Mouse (Mus musculus) spleen, adult 12 weeks (tissue): Measurements from ENCODE around the gene Gabbr1.
A peak's percentile ranks its signal among the peaks of the same experiment; 100 is the strongest.
"Not testable (repeated sequence)": the region's sequence is repeated elsewhere in the genome, so short reads cannot be mapped to it uniquely, and the experiment has no call there.

Source experiments
- DNase-seq: peaks from one replicate; pipeline ENCODE4 v3.0.0; 2022; ENCODE audit warnings: low spot score

Gene Gabbr1

GRCm38 (mm10) chr17:37045611-37046311, at the start of gene Gabbr1:
Gabbr1 (plus strand) TSS chr17:37045966.
- DNase-seq = peak; percentile 35

DNA sequence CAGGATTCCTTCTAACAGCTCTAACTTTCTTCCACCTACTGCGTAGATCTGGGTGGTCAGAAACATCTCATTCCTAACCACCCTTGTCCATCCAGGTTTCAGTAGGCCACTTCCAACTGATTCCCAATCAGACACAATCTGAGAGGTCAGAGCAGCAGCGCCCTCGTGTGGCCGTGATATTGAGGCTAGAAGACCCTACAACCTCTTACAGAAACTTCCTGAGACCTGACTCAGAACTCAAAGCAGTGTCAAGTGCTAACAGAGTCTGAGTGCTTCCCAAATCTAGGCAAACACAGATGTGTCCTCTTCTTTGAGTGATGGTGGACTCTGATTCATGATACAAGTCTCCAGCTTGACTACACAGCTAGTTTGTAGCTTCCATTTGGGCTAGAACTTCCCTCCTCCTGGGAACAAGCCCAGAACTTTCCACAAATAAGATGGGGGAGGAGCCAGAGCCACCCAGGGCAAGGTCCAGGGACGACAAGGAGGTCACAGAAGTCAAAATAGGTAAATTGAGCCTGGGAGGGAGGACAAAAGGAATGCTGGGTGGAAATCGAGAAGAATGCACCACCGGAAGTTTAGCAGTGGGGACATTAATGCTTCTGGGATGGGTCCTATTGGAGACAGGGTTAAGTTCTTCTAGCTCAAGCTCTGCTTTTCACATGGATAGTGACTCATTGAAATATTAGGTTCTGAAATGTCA, 48.6 kb upstream of the Gabbr1 start:
- no peak for DNase-seq

- DNase-seq = no peak
These were observed 47.3 kb upstream of the Gabbr1 start for GRCm38 (mm10) chr17:36998477-36998876.

GRCm38 (mm10) chr17:37000863-37001262, 44.9 kb upstream of the Gabbr1 start, which contains the start of gene Zfp57:
Zfp57 (plus strand) TSS chr17:37001163.
- DNase-seq = no peak

GRCm38 (mm10) chr17:37002364-37003330, 43.1 kb upstream of the Gabbr1 start:
- DNase-seq = no peak

GRCm38 (mm10) chr17:37003366-37003765, 42.4 kb upstream of the Gabbr1 start:
- DNase-seq = no peak

- DNase-seq = no peak
These were observed 37.6 kb upstream of the Gabbr1 start for GRCm38 (mm10) chr17:37008161-37008560.

DNA sequence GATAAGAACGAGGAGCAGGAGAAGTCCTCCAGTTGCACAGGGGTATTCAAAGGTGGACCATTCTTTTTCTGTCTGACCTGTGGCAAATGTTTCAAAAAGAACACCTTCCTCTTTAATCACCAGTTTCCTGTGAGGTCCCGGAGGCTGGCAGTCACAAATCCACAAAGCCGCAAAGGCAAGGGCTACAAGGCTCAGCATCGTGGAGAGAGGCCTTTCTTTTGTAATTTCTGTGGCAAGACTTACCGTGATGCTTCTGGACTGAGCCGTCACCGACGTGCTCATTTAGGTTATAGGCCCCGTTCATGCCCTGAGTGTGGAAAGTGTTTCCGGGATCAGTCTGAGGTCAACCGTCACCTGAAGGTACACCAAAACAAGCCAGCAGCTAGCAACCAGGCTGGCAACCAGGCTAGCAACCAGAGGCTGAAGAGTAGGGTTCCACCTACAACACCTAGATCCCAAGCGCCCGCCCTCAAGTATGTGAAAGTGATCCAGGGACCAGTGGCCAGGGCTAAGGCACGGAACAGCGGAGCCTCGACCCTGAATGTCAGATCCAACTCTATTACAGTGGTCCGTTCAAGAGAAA, 36.2 kb upstream of the Gabbr1 start:
- no peak for DNase-seq

GRCm38 (mm10) chr17:37011719-37012118, 34.0 kb upstream of the Gabbr1 start:
- DNase-seq = no peak

- no peak for DNase-seq
These were observed 33.6 kb upstream of the Gabbr1 start for GRCm38 (mm10) chr17:37012141-37012540.

DNA sequence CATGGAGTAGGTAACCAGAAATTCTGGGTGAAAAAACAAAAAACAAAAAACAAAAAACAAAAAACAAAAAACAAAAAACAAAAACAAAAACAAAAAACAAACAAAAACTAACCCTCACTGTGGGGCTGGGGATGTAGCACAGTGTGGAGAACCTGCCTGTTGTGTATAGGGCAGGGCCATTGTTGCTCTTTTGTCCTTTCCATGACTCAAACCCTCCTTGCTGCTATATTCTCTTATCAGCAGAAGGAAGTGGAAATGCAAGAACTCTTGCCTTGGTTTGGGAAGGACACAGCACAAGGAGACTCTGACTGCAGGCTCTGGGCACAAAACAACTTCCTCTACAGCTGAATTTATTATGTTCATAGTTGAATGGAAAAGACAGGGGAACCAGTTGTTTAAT, 29.4 kb upstream of the Gabbr1 start:
- no peak for DNase-seq

DNA sequence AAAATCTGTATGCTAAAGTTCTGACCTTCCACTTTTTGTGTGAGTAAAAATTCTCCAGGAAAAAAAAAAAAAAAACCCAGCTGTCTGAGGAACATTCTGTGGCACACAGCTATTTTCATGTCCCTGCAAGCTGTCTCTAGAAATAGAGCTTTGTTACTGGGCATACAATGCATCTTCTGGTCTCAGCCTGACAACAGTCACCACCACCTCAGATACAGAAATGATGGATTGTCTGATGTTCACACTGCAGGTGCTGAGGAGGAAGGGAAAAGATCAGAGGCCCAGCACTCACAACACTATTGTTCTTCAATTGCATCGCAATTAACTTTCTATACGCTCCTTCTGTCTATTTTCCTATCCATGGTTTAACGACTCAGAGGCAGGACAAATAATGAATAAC, 27.4 kb upstream of the Gabbr1 start:
- no peak for DNase-seq

- DNase-seq = not testable (repeated sequence)
These were observed 26.5 kb upstream of the Gabbr1 start for GRCm38 (mm10) chr17:37019242-37019641.

- no peak for DNase-seq
These were observed 22.9 kb upstream of the Gabbr1 start, which contains the start of gene Mog for GRCm38 (mm10) chr17:37022628-37023576. Mog (minus strand) TSS chr17:37023398.

- DNase-seq = no peak
These were observed 19.3 kb upstream of the Gabbr1 start for GRCm38 (mm10) chr17:37026425-37026824.

- no peak for DNase-seq
These were observed 18.3 kb upstream of the Gabbr1 start for GRCm38 (mm10) chr17:37027486-37027885.

DNA sequence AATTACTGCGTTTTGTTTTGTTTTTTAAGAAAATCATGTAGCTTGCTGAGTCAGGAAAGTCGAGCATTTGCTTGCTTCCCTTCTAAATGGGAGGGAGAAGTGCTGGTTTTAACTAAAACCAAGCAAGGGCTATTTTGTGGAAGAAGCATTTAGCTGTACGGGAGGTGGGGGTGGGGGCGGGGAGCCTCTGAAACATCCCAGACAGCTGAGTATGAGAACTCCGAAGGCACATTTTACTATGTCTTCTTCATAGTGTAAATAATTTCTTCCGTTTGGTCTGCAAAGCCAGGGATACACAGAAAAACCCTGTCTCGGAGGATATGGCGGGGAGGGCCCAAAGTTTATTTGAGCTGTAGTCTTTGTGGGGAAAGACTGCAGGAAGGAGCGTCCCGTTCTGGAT, 17.6 kb upstream of the Gabbr1 start:
- DNase-seq = no peak

DNA sequence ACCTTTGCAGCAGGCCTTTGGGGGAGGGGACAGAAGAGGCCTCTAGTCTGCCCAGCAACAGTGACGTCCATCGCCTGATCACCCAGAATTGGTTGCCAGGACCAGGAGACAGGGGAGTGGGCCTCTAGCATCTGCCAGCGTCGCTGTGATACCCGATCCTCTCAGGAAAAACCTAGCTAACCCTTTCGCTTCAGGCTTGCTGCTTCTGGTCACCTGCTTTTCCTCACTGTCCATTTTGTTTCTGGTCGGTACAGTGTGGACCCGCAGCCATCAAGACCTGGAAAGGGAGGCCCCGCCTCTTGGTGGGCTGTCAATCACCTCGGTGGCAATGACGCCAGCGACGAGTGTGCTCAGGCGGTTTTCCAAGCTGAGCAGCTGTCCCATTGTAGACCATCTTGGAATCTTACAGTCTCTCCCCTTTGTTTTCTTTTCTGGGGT, 17.1 kb upstream of the Gabbr1 start:
- DNase-seq = peak; percentile 33

DNA sequence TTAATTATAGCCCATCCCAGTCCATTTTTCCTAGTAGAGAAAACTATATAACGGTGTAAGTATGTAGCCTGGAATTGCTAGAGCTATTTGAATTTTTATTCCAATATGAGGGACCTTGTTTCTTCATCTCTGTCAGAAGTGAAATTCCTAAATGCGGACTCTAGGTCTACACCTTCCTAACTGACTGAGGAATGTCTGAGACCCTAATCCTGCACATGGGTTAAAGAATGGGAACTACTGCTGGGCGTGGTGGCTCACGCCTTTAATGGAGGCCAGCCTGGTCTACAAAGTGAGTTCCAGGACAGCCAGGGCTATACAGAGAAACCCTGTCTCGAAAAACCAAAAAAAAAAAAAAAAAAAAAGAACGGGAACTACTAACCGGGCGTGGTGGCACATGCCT, 16.6 kb upstream of the Gabbr1 start:
- no peak for DNase-seq

DNA sequence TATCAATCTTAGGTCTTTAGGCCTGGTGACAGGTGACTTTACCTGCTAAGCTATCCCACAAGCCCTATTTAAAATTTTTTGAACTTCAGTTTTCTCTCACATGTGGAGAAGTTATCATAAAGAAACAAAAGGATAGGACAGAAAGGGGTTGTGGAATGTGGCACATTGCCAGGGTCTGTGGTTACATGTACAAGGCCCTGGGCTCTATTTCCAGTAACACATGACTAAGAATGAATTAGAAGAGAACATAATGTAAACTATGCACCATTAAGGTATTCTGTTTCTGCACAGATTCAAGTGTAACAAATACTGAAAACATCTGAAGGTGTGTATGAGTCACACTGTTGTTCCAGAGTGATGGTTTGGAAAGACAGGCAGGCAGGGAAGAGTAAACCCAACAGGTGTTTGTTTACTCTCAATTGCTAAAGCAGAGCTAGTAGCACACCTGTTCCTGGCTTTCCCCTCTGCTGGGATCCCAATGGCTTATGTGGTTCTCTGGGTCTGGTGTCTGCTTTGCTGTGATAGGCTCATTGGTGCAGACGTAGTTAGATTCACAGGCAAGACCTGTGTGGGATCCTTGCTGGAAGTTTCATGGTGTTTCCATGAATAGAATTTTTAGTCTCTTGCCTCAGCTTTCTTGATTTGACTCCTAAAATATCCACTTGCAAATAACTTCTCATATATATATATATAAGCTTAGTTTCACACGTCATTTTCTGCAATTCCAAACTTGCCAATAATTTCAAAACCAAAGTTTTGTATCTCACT, 6.5 kb upstream of the Gabbr1 start:
- DNase-seq = no peak
